Mouse (Mus musculus) adrenal gland, postnatal 36 days (tissue): ENCODE results near the gene Nthl1. TPM values are rescaled to one million over a fixed set of nuclear protein-coding genes. Genes with fewer than 3 reads are reported as not detected.

Experiments used
- DNase-seq, 2 experiments: peaks; one replicate each; pipeline ENCODE4 v3.0.0; 2021; ENCODE audit warnings: mixed read lengths in 1 of 2
- long read RNA-seq, 2 experiments: library from polyadenylated mRNA; stranded (forward); transcript quantifications; one replicate each; pipeline ENCODE4 v2.0.0; 2021; ENCODE audit warnings: borderline sequencing depth in 2 of 2
- total RNA-seq, 2 experiments: library from RNA; stranded (reverse); gene quantifications; 2 replicates each; pipeline ENCODE4 v1.2.3; 2021

Gene Nthl1
- total RNA-seq: 1 to 10 TPM; 7.8 TPM
- long read RNA-seq, experiment 1, transcript Nthl1-201 (6 exons, 1,079 nt): major isoform, 5 of 10 reads
- long read RNA-seq, experiment 1, partial matches to known transcripts: 2 of 10 reads
- long read RNA-seq, experiment 1, other reads (novel, unspliced or antisense): 0 of 10 reads
- long read RNA-seq, experiment 2, transcript Nthl1-201 (6 exons, 1,079 nt): major isoform, 5 of 6 reads
- long read RNA-seq, experiment 2, partial matches to known transcripts: 0 of 6 reads
- long read RNA-seq, experiment 2, other reads (novel, unspliced or antisense): 1 of 6 reads

DNA sequence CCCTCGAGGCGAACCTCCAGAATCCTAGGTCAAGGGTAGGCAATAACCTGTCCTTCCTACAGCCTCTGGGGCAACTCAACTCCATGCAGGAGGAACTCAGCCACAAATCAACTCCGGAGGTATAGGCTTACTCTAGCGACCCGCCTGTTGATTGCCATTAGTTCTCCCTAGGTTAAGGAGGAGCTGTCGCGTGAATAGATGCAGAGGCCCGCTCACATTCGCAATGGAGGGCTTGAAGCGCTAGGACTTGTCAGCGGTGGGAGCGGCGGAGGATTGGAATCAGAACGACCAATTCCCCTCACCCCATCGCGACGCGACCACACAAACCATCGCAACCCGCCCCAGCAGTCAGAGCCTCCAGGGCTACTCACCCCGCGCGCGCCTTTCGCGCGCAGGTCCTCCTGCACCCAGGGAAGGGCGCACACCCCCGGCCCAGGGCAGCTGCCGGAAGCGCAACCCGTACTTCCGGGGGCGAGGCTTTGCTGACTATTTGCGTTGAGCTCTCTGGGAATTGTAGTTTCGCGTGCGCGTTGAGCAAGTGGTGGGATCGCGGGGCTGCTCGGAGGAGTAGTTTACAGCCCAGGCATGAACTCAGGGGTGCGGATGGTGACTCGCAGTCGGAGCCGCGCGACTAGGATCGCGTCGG, at the start of gene Nthl1, which contains the start of gene Tsc2:
Nthl1 (plus strand) TSS at position 514 of the 646 bp plus-strand sequence.
Tsc2 (minus strand) TSS at position 464 of the 646 bp plus-strand sequence.
- peak; percentile 90 to 92 for DNase-seq

DNA sequence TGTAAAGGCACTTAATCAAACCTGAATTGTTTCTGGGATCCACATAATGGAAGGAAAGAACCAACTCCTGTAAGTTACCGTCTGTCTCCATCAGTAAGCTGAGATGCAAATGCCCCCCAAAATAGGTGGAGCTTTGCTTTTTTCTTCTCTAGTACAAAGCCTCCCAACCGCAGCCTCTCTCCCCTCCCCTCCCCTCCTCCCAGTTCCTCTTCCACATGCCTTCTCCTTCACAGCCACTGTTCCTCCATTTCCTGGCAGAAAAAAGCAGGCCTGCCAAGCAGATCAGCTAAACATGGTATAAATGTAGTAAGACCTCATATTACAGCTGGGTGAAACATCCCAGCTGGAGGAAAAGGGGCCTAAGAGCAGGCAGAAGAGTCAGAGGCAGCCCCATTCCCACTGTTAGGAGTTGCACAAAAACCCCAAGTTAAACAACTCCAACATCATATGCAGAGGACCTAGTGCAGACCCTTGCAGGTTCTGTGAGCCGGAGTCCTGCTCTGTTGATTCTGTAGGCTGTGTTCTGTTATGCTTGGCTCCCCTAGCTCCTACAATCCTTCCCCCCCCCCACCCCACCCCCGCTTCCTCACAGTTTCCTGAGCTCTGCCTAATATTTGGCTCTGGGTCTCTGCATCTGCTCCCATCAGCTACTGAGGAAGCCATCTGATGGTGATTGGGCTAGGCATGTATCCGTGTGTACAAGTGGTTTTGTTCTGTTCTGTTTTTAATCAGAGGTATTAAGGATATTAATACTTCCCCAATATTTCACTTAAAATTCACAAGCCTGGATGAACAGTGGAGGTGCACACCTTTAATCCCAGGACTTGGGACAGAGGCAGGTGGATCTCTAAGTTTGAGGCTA, 48.6 kb upstream of the Nthl1 start:
- DNase-seq: no peak

DNA sequence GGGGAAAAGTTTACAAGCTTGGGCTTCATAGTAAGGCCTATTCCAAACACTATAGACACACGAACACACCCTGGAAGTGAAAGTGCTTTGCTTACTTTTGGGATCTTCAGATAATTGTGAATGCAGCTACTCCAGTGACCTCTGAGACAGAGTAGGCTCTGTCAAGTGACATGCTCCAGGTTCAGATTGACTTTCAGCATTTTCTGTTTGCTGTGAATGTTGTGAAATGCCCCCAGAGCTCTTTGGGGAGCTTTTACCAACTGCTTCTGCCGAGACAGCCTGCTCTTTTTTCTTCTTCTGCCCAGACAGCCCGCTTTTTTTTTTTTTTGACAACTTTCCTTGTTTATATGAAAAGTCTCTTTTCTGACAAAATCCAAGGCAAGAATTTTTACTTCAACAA, 48.0 kb upstream of the Nthl1 start:
- DNase-seq: no peak

DNA sequence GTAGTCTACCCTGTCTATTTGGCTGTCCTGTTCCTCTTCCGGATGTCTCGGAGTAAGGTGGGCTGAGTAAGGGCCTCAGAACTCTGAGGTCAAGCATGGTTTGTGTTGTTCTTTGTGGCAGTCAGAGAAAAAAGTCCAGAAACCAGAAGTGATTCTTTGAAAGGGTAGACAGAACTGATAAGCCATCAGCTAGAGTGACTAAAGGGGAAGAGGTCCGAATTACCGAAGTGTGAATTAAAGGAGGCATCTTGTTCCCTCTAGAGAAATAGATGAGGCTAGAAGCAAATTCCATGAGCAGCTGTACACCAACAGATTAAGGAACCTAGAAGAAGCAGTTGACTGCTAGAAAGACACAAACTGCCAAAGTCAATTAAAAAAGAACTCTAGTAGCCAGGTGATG, 45.9 kb upstream of the Nthl1 start:
- DNase-seq: no peak

DNA sequence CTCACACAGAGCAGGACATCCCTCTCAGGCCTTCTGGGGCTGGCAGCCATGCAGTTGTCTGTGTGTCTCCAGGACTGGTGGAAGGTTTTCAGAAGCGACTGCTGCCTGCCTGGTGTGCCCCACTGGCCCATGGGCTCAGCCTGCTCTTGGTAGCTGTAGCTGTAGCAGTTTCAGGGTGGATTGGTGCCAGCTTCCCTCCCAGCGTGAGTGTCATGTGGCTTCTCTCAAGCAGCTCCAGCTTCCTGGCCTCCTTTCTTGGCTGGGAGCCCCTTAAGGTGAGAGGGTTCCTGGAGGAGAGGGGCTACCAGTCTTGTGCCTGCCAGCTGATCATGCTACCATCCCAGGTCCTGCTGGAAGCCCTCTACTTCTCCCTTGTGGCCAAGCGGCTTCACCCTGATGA, 41.5 kb upstream of the Nthl1 start:
- no peak for DNase-seq

DNA sequence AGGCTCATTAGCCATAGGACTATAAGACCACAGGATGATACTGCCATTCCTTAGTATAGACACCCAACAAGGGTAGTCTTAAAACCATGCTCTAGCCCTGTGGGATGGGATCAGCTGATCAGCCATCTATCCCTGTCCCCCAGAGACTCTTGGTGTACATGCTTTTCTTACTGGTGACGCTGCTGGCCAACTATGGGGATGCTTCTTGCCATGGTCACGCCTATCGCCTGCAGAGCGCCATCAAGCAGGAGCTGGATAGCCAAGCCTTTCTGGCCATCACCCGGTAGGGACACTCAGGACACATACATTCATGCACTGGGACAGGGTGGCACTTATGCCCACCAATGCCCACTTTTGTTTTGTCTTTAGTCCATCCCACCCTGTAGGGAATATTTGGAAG, 40.8 kb upstream of the Nthl1 start:
- no peak for DNase-seq

DNA sequence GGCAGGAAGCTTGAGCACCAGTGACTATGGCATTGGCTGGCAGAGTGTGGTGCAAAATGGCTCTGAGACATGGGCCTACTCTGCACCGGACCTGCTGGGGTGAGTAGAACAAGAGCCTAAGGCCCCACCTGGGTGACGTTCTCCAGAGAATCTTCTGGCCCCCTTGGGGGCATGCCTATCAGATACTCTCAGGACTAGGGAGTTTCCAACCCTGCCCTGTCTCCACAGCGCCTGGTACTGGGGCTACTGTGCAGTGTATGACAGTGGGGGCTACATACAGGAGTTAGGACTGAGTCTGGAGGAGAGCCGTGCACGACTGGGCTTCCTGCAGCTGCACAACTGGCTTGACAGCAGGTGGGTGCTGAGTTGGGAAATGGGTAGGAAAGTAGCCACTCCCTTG, 39.2 kb upstream of the Nthl1 start:
- no peak for DNase-seq

DNA sequence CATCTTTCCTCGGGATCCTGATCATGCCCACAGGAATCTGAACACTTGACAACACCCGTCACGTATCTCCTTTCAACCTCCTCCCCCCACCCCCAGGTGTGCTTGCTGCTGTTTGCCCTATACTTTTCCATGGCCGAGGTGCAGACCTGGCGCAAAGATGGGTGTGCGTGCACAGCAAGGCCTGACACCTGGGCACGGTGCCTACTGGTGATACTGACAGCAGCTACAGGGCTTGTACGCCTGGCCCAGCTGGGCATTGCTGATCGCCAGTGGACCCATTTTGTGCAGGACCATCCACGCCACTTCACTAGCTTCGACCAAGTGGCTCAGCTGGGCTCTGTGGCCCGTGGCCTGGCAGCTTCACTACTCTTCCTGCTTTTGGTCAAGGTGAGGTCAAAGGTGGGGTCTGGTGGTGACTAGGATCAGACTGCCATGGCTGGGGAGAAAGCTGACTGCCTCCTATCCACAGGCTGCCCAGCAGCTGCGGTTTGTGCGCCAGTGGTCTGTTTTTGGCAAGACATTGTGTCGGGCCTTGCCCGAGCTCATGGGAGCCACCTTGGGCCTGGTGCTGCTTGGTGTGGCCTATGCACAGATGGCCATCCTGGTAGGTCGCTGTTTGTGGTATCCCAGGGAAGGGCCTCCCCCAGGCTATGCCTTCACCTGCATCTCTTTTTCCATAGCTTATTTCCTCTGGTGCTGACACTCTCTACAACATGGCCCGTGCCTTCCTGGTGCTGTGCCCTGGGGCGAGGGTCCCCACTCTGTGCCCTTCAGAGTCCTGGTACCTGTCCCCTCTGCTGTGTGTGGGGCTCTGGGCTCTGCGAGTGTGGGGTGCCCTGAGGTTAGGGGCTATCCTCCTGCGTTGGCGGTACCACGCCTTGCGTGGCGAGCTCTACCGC, 38.2 kb upstream of the Nthl1 start:
- no peak for DNase-seq

DNA sequence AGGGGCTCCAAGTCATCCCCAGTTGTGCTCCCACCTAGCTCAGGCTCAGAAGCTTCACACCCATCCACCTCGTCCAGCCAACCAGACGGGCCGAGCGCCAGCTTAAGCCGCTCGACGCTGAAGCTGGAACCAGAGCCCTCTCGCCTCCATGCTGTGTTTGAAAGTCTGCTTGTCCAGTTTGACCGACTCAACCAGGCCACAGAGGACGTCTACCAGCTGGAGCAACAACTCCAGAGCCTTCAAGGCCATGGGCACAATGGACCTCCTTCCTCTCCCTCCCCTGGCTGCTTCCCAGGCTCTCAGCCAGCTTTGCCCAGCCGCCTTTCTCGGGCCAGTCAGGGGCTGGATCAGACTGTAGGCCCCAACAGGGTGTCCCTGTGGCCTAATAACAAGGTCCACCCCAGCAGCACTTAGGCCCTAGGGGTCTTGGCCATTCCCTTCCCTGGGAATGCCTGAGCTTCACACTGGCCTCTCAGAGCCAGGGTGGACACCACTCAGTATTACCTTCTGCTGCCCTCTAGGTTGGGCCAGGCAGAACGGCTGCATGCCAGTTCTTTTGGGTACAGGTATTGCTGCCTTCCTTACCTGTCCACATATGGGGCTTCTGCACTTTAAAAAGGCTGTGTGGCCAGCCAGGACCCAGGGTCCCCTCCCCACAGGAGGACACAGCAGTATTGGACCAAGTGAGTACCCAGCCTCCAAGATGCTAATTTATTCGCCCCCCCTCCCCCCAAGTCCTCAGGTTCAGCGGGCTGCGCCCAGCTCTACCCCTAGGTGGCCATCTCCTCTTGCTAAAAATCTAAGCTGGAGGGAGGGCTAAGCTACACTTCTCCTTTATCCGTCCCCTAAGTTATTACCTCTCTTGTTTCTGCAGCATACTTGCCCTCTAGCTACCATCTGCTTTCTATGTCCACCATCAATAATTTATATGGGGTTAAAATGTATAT, 37.1 kb upstream of the Nthl1 start:
- peak; percentile 18 to 35 for DNase-seq

DNA sequence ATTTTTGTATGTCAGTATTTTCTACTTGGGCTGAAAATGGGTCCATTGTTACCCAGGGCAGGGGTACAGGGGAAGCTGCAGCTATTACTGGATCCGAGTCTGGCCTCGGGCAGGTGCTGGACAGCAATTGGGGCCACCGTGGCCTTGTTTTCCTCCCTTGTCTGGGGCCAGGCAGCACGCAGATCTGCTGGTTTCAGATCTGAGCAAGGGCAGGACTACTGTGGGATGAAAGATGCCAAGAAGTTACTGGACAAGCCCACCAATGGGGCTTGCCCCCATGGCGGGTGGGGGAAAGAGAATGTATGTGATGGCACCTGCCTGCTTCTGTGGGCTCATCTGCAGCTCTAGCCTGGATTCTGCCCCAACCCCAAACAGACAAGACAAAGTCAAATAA, 36.4 kb upstream of the Nthl1 start:
- no peak for DNase-seq

DNA sequence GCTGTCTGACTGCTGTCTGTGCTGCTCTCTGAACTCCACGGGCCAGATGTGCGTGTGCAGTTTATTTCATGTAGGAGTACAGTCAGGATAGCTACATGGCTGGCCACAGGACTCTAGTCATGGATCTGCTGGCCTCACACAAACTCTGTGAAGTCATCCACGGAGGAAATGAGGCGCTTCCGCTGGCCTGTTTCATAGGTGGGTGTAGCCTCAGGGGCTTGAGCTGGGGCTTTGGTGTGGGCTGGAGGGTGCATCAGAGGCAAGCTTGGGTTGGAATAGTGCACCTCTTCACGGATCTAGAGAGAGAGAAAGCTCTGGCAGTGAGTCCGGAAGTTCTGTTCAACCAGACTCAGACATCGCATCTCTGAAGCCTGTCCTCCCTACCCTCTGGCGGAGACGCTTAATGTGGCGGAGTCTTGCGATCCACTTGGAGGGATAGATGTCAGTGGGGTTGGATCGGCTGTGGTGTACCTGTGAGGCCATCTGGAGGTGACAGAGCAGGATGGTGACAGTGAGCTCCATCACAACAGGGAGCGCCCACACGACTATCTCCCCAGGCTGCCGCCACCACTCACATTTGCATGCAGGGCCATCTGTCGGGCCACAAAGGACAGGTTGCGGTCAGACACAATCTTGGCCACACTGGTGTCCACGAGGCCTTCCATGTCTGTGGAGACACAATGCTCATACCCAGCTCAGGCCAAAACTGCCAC, 35.9 kb upstream of the Nthl1 start:
- no peak for DNase-seq

DNA sequence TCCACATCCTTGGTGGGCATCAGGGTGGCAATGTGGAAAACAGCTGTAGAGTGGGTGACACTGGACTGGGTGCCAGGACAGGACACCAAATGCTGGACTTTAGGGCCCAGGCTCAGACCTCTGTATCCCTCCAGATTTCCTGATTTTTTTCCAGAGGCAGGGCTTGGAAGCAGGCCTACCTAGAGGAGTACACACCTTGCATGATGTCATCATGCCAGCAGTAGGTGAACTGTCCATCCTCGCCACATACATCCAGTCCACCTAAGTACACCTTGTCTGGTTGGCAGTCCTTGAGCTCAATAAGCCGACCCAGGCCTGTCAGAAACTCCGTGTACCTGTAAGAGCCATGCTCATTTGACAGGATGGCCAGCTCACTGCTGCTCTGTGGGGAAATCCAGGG, 34.5 kb upstream of the Nthl1 start:
- DNase-seq: no peak

DNA sequence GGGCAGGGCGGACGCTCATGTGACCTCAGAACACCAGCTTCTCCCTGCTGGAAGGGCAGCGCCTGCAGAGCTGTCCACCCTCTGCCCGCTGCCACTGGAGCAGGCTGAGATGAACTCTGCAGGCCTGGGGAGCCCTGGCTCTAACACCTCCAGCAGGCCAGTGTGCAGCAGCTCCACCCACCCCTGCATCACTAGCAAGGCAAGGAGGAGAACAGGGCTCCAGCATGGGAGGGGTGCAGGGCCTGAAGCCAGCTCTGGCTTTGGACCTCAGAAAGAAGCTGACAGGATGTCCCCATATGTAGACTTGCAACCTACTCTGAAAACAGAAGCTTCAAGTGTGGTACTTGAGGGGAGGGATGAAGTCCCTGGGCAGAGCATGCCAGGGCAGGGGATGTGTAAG, 32.0 kb upstream of the Nthl1 start:
- no peak for DNase-seq

DNA sequence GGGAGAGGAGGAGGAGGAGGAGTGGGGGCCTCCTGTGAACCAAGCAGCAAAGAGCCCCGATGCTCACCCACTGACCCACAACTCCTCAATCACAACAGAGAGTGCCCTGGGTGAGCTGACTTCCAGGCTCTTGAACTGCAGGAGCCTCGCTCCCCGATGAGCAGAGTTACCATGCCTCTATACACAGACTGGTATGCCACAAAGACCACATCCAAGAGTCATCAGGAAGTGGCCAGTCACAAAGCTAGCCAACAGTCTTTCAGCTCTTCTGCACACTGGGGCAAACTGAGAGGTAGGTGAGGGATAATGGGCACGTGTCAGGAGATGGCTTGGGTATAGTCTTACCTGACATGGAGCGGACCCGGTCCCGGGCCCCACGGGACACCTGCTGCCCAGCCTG, 28.5 kb upstream of the Nthl1 start:
- no peak for DNase-seq

DNA sequence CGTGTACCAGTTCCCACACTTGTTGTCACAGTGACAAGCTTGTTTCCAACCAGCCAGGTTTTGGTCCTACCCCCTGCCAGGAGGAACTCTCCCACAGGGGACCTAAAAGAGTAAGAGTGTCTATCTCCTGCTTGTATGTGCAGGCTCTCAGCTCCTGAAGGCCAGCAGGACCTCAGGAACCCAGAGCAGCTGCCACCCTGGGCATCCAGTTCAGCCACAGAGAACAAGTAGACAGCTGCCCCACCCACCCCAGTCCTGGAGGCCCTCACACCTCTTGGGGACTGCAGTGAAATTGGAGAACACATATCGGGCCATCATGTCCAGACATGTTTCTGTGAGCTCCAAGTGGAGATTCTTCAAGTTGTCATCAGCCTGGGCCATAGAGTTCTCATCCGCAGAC, 27.9 kb upstream of the Nthl1 start:
- no peak for DNase-seq

DNA sequence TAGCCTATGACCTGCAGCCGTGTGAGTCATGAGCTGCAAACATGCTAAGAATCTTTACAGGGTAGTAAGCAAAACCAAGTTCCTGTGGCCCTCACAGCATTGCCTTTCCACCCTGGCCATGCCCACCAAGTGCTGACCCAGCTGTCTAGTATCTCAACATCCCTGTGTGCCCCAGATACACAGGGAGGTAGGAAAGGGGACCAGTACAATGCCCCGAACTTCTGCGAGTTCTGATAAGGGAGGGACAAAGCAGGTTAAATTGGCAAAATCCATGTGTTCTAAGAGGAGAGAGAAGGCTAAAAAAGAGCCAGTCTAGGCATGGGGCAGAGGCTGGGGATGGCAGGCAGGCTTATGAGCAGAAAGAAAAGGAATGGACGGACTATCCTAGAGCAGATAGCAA, 24.1 kb upstream of the Nthl1 start:
- DNase-seq: no peak

DNA sequence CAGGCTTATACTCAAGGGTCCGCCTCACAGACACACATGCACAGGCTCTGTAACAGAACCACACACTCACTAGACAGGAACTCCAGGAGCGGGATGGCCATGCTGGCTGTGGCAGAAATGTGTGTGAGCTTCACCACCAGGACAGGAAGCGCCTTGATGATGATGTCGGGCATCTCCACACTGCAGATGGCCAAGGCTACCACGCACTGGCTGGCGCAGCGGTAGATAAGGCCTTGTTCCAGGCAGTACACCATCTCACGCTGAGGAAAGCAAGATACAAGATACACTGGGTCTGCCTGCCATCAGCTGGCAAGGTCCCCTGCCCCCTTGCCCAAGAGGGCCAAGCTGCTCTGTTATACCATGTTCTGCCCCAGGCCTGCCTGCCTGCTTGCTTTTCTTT, 23.6 kb upstream of the Nthl1 start:
- no peak for DNase-seq

DNA sequence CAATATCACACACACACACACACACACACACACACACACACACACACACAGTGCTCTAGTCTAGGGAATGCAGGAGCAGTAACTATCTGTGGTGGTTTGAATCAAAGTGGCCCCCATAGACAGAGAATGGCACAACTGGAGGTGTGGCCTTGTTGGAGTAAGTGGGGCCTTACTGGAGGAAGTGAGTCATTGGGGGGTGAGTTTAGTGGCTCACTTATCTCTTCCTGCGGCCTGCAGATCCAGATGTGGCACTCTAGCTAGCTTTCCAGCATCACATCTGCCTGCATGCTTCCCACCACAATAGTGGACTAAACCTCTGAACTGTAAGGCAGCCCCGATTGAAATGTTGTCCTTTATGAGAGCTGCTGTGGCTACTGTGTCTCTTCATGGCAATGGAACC, 21.8 kb upstream of the Nthl1 start:
- DNase-seq: no peak

DNA sequence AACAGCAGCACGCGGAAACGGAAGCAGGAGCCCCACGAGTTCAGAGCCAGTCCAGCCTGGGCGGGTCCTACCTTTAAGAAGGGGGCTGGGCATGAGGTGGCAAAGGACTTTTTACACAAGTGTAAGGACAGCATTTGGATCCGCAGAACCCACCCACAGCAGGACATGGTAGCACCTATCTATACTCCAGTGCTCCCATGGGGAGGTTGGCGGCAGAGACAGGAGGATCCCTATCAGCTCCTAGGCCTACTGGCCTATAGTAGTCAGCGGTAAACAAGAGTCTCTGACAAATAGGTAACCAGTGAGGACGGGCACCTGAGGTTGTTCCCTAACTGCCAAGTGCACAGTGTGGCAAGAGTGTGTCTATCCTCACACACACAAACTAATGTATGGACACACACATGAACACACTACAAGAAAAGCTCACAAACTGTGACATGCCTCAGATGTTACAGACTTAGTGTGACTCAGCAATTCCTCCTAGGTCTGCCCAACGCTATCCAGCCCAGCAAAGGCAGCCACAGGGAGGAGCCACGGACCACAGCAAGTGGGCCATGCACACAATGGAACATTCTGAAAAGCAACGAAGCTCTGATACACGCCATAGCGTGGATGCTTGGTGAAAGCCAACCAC, 14.8 kb upstream of the Nthl1 start:
- peak in 1 of 2 experiments; percentile 43 for DNase-seq

DNA sequence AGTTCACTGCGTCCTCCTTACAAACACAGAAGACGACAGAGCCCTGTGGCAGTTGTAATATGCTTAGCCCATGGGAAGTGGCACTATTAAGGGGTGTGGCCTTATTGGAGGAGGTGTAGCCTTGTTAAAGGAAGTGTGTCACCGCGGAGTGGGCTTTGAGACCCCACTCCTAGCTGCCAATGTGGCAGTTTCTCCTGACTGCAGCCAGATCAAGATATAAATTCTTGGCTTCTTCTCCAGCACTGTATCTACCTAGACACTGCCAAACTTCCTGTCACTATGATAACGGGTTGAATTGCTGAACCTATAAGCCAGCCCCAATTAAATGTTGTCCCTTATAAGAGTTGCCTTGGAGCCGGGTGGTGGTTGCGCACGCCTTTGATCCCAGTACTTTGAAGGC, 7.0 kb upstream of the Nthl1 start:
- DNase-seq: no peak
